ENCODE assay signal across 20 mouse cellular contexts in genomic region chr13:120299324-120299894, GRCm38 (mm10). TPM values are rescaled to one million over a fixed set of nuclear protein-coding genes. Genes with fewer than 3 reads are reported as not detected.
DNase-seq lines count a peak whose midpoint lies in the region; TF ChIP-seq lines count a peak whose summit lies in the region.
"Had no signal": no experiment of that assay in that cellular context is flagged by ENCODE, and none has a peak within 500 bp of the region (broad histone marks: within the 10 kb centered on the region; RNA-seq: fewer than 3 reads in every experiment).

No protein-coding gene starts in this region.

- 5% methylated on average over 1 of the region's 1 CpGs for WGBS in spleen, adult 2 months
- 35% methylated on average over 1 of the region's 1 CpGs for WGBS in small intestine, adult 2 months
- 67% methylated on average over 1 of the region's 1 CpGs for WGBS in hindbrain, embryonic 10.5 days

- peaks cover 11% of the 10 kb centered on the region for H3K4me1 ChIP-seq in spleen, adult 2 months (ENCODE audit: control insufficient read depth, insufficient read depth, insufficient read length)
- no peaks in the 10 kb centered on the region for H3K4me1 ChIP-seq in small intestine, adult 2 months (ENCODE audit: control insufficient read depth, insufficient read depth, insufficient read length, low read length)
- H3K4me1 ChIP-seq in hindbrain, embryonic 10.5 days (replicated peaks): no peaks in the 10 kb centered on the region
- H3K4me1 ChIP-seq: embryonic facial prominence, embryonic 12.5 days; limb, embryonic 10.5 days; liver, embryonic 13.5 days; midbrain, embryonic 10.5 days had no signal

- DNase-seq in spleen, adult 2 months (ENCODE audit: low read depth in 1 of 2, low spot score in 2 of 2): no peak
- DNase-seq in spleen, postnatal 14 days (ENCODE audit: low spot score in 2 of 2): no peak
- peak; percentile 0 for DNase-seq in ES-CJ7 (ENCODE audit: low read depth, low spot score)
- peak; percentile 47 for DNase-seq in induced T-regulatory cell, adult 2 months (ENCODE audit: low read depth)
- DNase-seq in hindbrain, embryonic 10.5 days (ENCODE audit: low spot score): no peak
- no peak for DNase-seq in adrenal gland, postnatal 10 days
- DNase-seq: cerebellum, adult 18-20 months; gastrocnemius, postnatal 25 days; kidney, adult 18-20 months; kidney, postnatal 14 days; liver, embryonic 13.5 days; right cerebral cortex, adult 18-20 months had no signal

- peak overlapping the region; percentile 99 for H3K27ac ChIP-seq in spleen, adult 2 months (ENCODE audit: insufficient read depth, low read length)
- peak overlapping the region; percentile 59 for H3K27ac ChIP-seq in small intestine, adult 2 months (ENCODE audit: insufficient read depth, low read depth, low read length)
- H3K27ac ChIP-seq in hindbrain, embryonic 10.5 days: no peak overlapping the region
- H3K27ac ChIP-seq: embryonic facial prominence, embryonic 12.5 days; hindbrain, embryonic 14.5 days; limb, embryonic 10.5 days; liver, embryonic 13.5 days; midbrain, embryonic 10.5 days had no signal

- H3K4me3 ChIP-seq in spleen, adult 2 months (ENCODE audit: extremely low read depth, insufficient read depth, insufficient read length): no peak overlapping the region
- H3K4me3 ChIP-seq in small intestine, adult 2 months (ENCODE audit: low read depth, low read length): no peak overlapping the region
- no peak overlapping the region for H3K4me3 ChIP-seq in hindbrain, embryonic 10.5 days
- H3K4me3 ChIP-seq: embryonic facial prominence, embryonic 12.5 days; limb, embryonic 10.5 days; liver, embryonic 13.5 days; midbrain, embryonic 10.5 days had no signal

- no peaks in the 10 kb centered on the region for H3K27me3 ChIP-seq in spleen, adult 2 months (ENCODE audit: control insufficient read depth, insufficient read depth, low read length)
- H3K27me3 ChIP-seq in small intestine, adult 2 months (ENCODE audit: control insufficient read depth, insufficient read depth, low read length): no peaks in the 10 kb centered on the region
- H3K27me3 ChIP-seq in hindbrain, embryonic 10.5 days (ENCODE audit: insufficient read depth, poor library complexity, severe bottlenecking): no peaks in the 10 kb centered on the region
- H3K27me3 ChIP-seq: embryonic facial prominence, embryonic 12.5 days; liver, embryonic 13.5 days had no signal

- H3K36me3 ChIP-seq in spleen, adult 2 months (ENCODE audit: control insufficient read depth, insufficient read depth, low read length): 0 out of 2 replicates have a peak, but pooled peaks cover 2% of the 10 kb centered on the region
- H3K36me3 ChIP-seq in small intestine, adult 2 months (ENCODE audit: control insufficient read depth, insufficient read depth, low read length): no peaks in the 10 kb centered on the region
- no peaks in the 10 kb centered on the region for H3K36me3 ChIP-seq in hindbrain, embryonic 10.5 days
- H3K36me3 ChIP-seq: embryonic facial prominence, embryonic 12.5 days; limb, embryonic 10.5 days; liver, embryonic 13.5 days; midbrain, embryonic 10.5 days had no signal

- no peak for TF ChIP-seq POLR2A in spleen, adult 2 months (IDR thresholded peaks at IDR 0.05; ENCODE audit: low read depth, low read length)
- TF ChIP-seq POLR2A in small intestine, adult 2 months (IDR thresholded peaks at IDR 0.05; ENCODE audit: low read depth, low read length): no peak

- no peaks in the 10 kb centered on the region for H3K9me3 ChIP-seq in hindbrain, embryonic 10.5 days
- H3K9me3 ChIP-seq: embryonic facial prominence, embryonic 12.5 days; limb, embryonic 10.5 days; liver, embryonic 13.5 days; midbrain, embryonic 10.5 days had no signal

- no peak for TF ChIP-seq CTCF in spleen, adult 2 months (IDR thresholded peaks at IDR 0.05; ENCODE audit: extremely low read depth, insufficient read depth, insufficient read length, insufficient replicate concordance)
- no peak for TF ChIP-seq CTCF in small intestine, adult 2 months (IDR thresholded peaks at IDR 0.05; ENCODE audit: extremely low read depth, insufficient read length, insufficient replicate concordance, low read depth, low read length)

RNA-seq across cellular contexts. Expression of gene BC147527, which starts 0.8 kb away (rescaled TPM):
- polyA plus RNA-seq in spleen, adult 2 months (2012; rRNA removed): 3.7 and 4.2 TPM in 2 replicates
- polyA plus RNA-seq in small intestine, adult 2 months (2012; rRNA removed): 0.18 and 0.46 TPM in 2 replicates
- polyA plus RNA-seq in hindbrain, embryonic 10.5 days (2016; fragmentation: Nextera tagmentation; extraction: Ambion mirVana): 0.12 and 0.14 TPM in 2 replicates
- total RNA-seq in adrenal gland, postnatal 10 days (2021): under 1 TPM in 1 of 2 experiments, not detected in 1; 0.21 TPM
- total RNA-seq: gastrocnemius, postnatal 25 days had no signal
- polyA plus RNA-seq: embryonic facial prominence, embryonic 12.5 days; hindbrain, embryonic 14.5 days; limb, embryonic 10.5 days had no signal

RNA-seq across cellular contexts. Expression of gene Tcstv3, which starts 17.3 kb away (rescaled TPM):
- polyA plus RNA-seq in spleen, adult 2 months (2012; rRNA removed): not detected in 2 replicates
- polyA plus RNA-seq in small intestine, adult 2 months (2012; rRNA removed): not detected in 2 replicates
- polyA plus RNA-seq in hindbrain, embryonic 10.5 days (2016; fragmentation: Nextera tagmentation; extraction: Ambion mirVana): not detected in 2 replicates
- not detected for total RNA-seq in adrenal gland, postnatal 10 days (2021)
- total RNA-seq: gastrocnemius, postnatal 25 days had no signal
- polyA plus RNA-seq: brain, embryonic 14.5 days; embryonic facial prominence, embryonic 12.5 days; heart, embryonic 16.5 days; hindbrain, embryonic 14.5 days; limb, embryonic 10.5 days; liver, embryonic 13.5 days; lung, postnatal 0 days; midbrain, embryonic 10.5 days had no signal

RNA-seq across cellular contexts. Expression of gene AF067061, which starts 36.5 kb away (rescaled TPM):
- polyA plus RNA-seq in spleen, adult 2 months (2012; rRNA removed): 0.40 and 0.55 TPM in 2 replicates
- not detected in 2 replicates for polyA plus RNA-seq in small intestine, adult 2 months (2012; rRNA removed)
- not detected in 2 replicates for polyA plus RNA-seq in hindbrain, embryonic 10.5 days (2016; fragmentation: Nextera tagmentation; extraction: Ambion mirVana)
- total RNA-seq in adrenal gland, postnatal 10 days (2021): not detected
- total RNA-seq: gastrocnemius, postnatal 25 days had no signal
- polyA plus RNA-seq: brain, embryonic 14.5 days; embryonic facial prominence, embryonic 12.5 days; heart, embryonic 16.5 days; hindbrain, embryonic 14.5 days; limb, embryonic 10.5 days; liver, embryonic 13.5 days; lung, postnatal 0 days; midbrain, embryonic 10.5 days had no signal

Comparison
In these comparisons a context has a peak if more than half of its experiments do, and no peak if none do; other contexts are left out.
1. DNase-seq: peak in ES-CJ7 (single experiment) and induced T-regulatory cell, adult 2 months (single experiment); none in spleen, adult 2 months (0 of 2), spleen, postnatal 14 days (0 of 2), hindbrain, embryonic 10.5 days (single experiment) and adrenal gland, postnatal 10 days (single experiment).